Mouse (Mus musculus) embryonic fibroblast, embryonic 13.5 days (primary cell): ENCODE data around the gene Nav3.

Experiments used
- CTCF ChIP-seq: IDR thresholded peaks from 2 replicates; pipeline ENCODE4 v1.5.1; 2011; ENCODE audit warnings: mild to moderate bottlenecking, control low read depth, low read length, moderate library complexity, borderline replicate concordance; ENCODE audit not compliant: insufficient read depth
- POLR2A ChIP-seq: IDR thresholded peaks from 2 replicates; pipeline ENCODE4 v1.6.1; 2011; ENCODE audit warnings: low read depth, mild to moderate bottlenecking, control low read depth, low read length, moderate library complexity

GRCm38 (mm10) chr10:110477689-110478314 lies 21.8 kb upstream of the Nav3 start:
- TF ChIP-seq POLR2A (no peak), CTCF (no peak)
